17 mouse cellular contexts compared by ENCODE assay signal in genomic region chr8:111628894-111629501, GRCm38 (mm10). TPM values are rescaled to one million over a fixed set of nuclear protein-coding genes. Genes with fewer than 3 reads are reported as not detected.
DNase-seq lines count a peak whose midpoint lies in the region; ATAC-seq and TF ChIP-seq lines count a peak whose summit lies in the region.
"Had no signal": no experiment of that assay in that cellular context is flagged by ENCODE, and none has a peak within 500 bp of the region (broad histone marks: within the 10 kb centered on the region; RNA-seq: fewer than 3 reads in every experiment).

No protein-coding gene starts in this region.

- DNase-seq in cerebellum, adult 9-10 months: peak; percentile 31
- DNase-seq in cerebellum, adult 11 months: no peak
- DNase-seq in kidney, adult 9 months: peak; percentile 38
- no peak for DNase-seq in G1E (ENCODE audit: low spot score)
- DNase-seq in thymus, postnatal 10 days (ENCODE audit: low spot score in 2 of 2): peak; percentile 40 to 42
- no peak for DNase-seq in gastrocnemius, adult 8-10 months (ENCODE audit: low spot score in 2 of 2)
- DNase-seq in left cerebral cortex, adult 11 months (ENCODE audit: low spot score): no peak
- DNase-seq: forebrain, postnatal 0 days; heart, postnatal 10 days; left cerebral cortex, postnatal 4 days; lung, embryonic 14.5 days; midbrain, embryonic 14.5 days; spleen, adult 18-20 months had no signal

- no peak for ATAC-seq in kidney, embryonic 15.5 days (replicated peaks; ENCODE audit: low FRiP score)
- ATAC-seq in G1E (ENCODE audit: extremely low read depth, insufficient number of reproducible peaks, low FRiP score, poor library complexity, severe bottlenecking): no peak
- ATAC-seq: forebrain, postnatal 0 days had no signal

- H3K27ac ChIP-seq in kidney, embryonic 15.5 days: no peak overlapping the region
- H3K27ac ChIP-seq: embryonic facial prominence, embryonic 12.5 days; kidney, postnatal 0 days; stomach, embryonic 15.5 days had no signal

- H3K9ac ChIP-seq in kidney, embryonic 15.5 days: no peak overlapping the region
- H3K9ac ChIP-seq: embryonic facial prominence, embryonic 12.5 days; forebrain, postnatal 0 days; stomach, embryonic 15.5 days had no signal

- peaks cover 21% of the 10 kb centered on the region; the same call in 1 of the 2 replicates for H3K4me1 ChIP-seq in kidney, embryonic 15.5 days
- H3K4me1 ChIP-seq in G1E (ENCODE audit: insufficient read depth, low read depth, low read length): peaks cover 58% of the 10 kb centered on the region
- H3K4me1 ChIP-seq: embryonic facial prominence, embryonic 12.5 days had no signal

- H3K4me3 ChIP-seq in kidney, embryonic 15.5 days (replicated peaks): no peak overlapping the region
- H3K4me3 ChIP-seq in G1E (ENCODE audit: low read depth, low read length): peak overlapping the region; percentile 46; the same call in 1 of the 2 replicates

- H3K4me2 ChIP-seq in kidney, embryonic 15.5 days: no peak overlapping the region

- no peaks in the 10 kb centered on the region for H3K9me3 ChIP-seq in kidney, embryonic 15.5 days (replicated peaks)
- H3K9me3 ChIP-seq in G1E (replicated peaks): peaks cover 6% of the 10 kb centered on the region; the same call in 1 of the 2 replicates
- H3K9me3 ChIP-seq: embryonic facial prominence, embryonic 12.5 days; stomach, embryonic 15.5 days had no signal

- peaks cover 5% of the 10 kb centered on the region; the same call in 1 of the 2 replicates for H3K36me3 ChIP-seq in kidney, embryonic 15.5 days
- H3K36me3 ChIP-seq in G1E (replicated peaks): peaks cover 24% of the 10 kb centered on the region
- H3K36me3 ChIP-seq: stomach, embryonic 15.5 days had no signal

- no peak for TF ChIP-seq CTCF in G1E (IDR thresholded peaks at IDR 0.05; ENCODE audit: low read depth, low read length)

- no peaks in the 10 kb centered on the region for H3K27me3 ChIP-seq in kidney, embryonic 15.5 days
- peaks cover 35% of the 10 kb centered on the region for H3K27me3 ChIP-seq in G1E (ENCODE audit: insufficient read depth, low read length)
- H3K27me3 ChIP-seq: embryonic facial prominence, embryonic 12.5 days; stomach, embryonic 15.5 days had no signal

- WGBS in kidney, embryonic 15.5 days: 86% methylated on average over 19 of the region's 19 CpGs

RNA-seq across cellular contexts. Expression of gene Ldhd, which starts 1.2 kb away (rescaled TPM):
- polyA plus RNA-seq in kidney, embryonic 15.5 days (2015; fragmentation: Nextera tagmentation; extraction: Ambion mirVana): 1.2 and 1.3 TPM in 2 replicates
- total RNA-seq in G1E (2014; fragmentation: Nextera tagmentation) (not detected in 2 replicates), G1E (2017) (0.12 and 0.16 TPM in 2 replicates)
- polyA plus RNA-seq in G1E (2012): not detected in 2 replicates
- 10 to 100 TPM; 28.8 to 37.2 (median 31.5) TPM for total RNA-seq in gastrocnemius, adult 8-10 months (2022)

RNA-seq across cellular contexts. Expression of gene Zfp1, which starts 14.2 kb away (rescaled TPM):
- polyA plus RNA-seq in kidney, embryonic 15.5 days (2015; fragmentation: Nextera tagmentation; extraction: Ambion mirVana): 20.4 and 21.2 TPM in 2 replicates
- total RNA-seq in G1E (2014; fragmentation: Nextera tagmentation) (16.1 and 21.1 TPM in 2 replicates), G1E (2017) (10.9 and 11.8 TPM in 2 replicates)
- 7.1 and 7.3 TPM in 2 replicates for polyA plus RNA-seq in G1E (2012)
- total RNA-seq in gastrocnemius, adult 8-10 months (2022): 10 to 100 TPM in 1 of 4 experiments, 1 to 10 TPM in 3; 7.8 to 10.6 (median 8.7) TPM

Comparison
In these comparisons a context has a peak if more than half of its experiments do, and no peak if none do; other contexts are left out.
1. DNase-seq: peak in cerebellum, adult 9-10 months (single experiment), kidney, adult 9 months (single experiment) and thymus, postnatal 10 days (2 of 2); none in cerebellum, adult 11 months (single experiment), G1E (single experiment), gastrocnemius, adult 8-10 months (0 of 2) and left cerebral cortex, adult 11 months (single experiment).
2. RNA of gene Ldhd, which starts 1.2 kb away (total RNA-seq): 28.8 to 37.2 TPM in gastrocnemius, adult 8-10 months; 0.12 to 0.16 TPM in G1E; every median in the first group is over 10 times any median in the second.